Mouse (Mus musculus) MEL (cell line): ENCODE measurements at regions not wholly inside any gene's neighbourhood (a gene's known extent, or its start where the extent isn't known, plus 50 kb on each side); places are given as distances from the start of the nearest gene placed in this dataset.

ENCODE experiments used
- DNase-seq: peaks from one replicate; pipeline ENCODE4 v3.0.0; 2011; ENCODE audit warnings: low read depth, low spot score
- H3K27ac ChIP-seq: 2 replicates; pipeline ENCODE4 v1.5.1; 2012; ENCODE audit warnings: low read depth, mild to moderate bottlenecking, control low read depth, low read length, moderate library complexity; ENCODE audit not compliant: control insufficient read depth
- H3K27me3 ChIP-seq, 2 experiments: fragments of 150-350 bp in 1 of 2; sonication (generic) in 1 of 2; 2 replicates each; pipeline ENCODE4 v1.6.1; 2012; ENCODE audit warnings: low read length in 2 of 2, mild to moderate bottlenecking in 2 of 2, improper control_type of control experiment in 1 of 2, moderate library complexity in 1 of 2; ENCODE audit not compliant: insufficient read depth in 2 of 2, control insufficient read depth in 1 of 2
- H3K36me3 ChIP-seq, 2 experiments: 2 replicates each; pipeline ENCODE4 v1.6.1; 2012 to 2014; ENCODE audit warnings: low read length in 2 of 2, improper control_type of control experiment in 1 of 2, inconsistent platforms in 1 of 2, mild to moderate bottlenecking in 1 of 2; ENCODE audit not compliant: insufficient read depth in 2 of 2, control insufficient read depth in 1 of 2
- H3K4me1 ChIP-seq, 2 experiments: fragments of 150-350 bp in 1 of 2; sonication (generic) in 1 of 2; 2 replicates each; pipeline ENCODE4 v1.6.1; 2012; ENCODE audit warnings: low read length in 2 of 2, improper control_type of control experiment in 1 of 2, mild to moderate bottlenecking in 1 of 2; ENCODE audit not compliant: insufficient read depth in 2 of 2, control insufficient read depth in 1 of 2
- H3K4me3 ChIP-seq, 2 experiments: fragments of 150-350 bp in 1 of 2; sonication (generic) in 1 of 2; 2 replicates each; pipeline ENCODE4 v1.5.1; 2012; ENCODE audit warnings: low read depth in 2 of 2, low read length in 2 of 2, mild to moderate bottlenecking in 2 of 2, moderate library complexity in 2 of 2, control low read depth in 1 of 2, improper control_type of control experiment in 1 of 2; ENCODE audit not compliant: control insufficient read depth in 1 of 2, insufficient read depth in 1 of 2
- H3K79me2 ChIP-seq: 2 replicates; pipeline ENCODE4 v1.6.1; 2012; ENCODE audit warnings: mild to moderate bottlenecking, low read length, moderate library complexity; ENCODE audit not compliant: control insufficient read depth, poor library complexity, insufficient read depth
- H3K9ac ChIP-seq: 2 replicates; pipeline ENCODE4 v1.6.1; 2012; ENCODE audit warnings: low read depth, mild to moderate bottlenecking, control low read depth, low read length, moderate library complexity; ENCODE audit not compliant: control insufficient read depth, poor library complexity, severe bottlenecking
- H3K9me3 ChIP-seq: fragments of 150-350 bp; sonication (generic); replicated peaks from 2 replicates; pipeline ENCODE4 v1.6.1; 2012; ENCODE audit warnings: mild to moderate bottlenecking, low read length, improper control_type of control experiment, moderate library complexity; ENCODE audit not compliant: insufficient read depth
- CHD1 ChIP-seq: IDR thresholded peaks from 2 replicates; pipeline ENCODE4 v1.6.1; 2012; ENCODE audit warnings: low read depth, mild to moderate bottlenecking, inconsistent platforms, low read length, improper control_type of control experiment
- CHD2 ChIP-seq: IDR thresholded peaks from 2 replicates; pipeline ENCODE4 v1.6.1; 2011; ENCODE audit warnings: low read length, improper control_type of control experiment
- E2F4 ChIP-seq: IDR thresholded peaks from 2 replicates; pipeline ENCODE4 v1.6.1; 2011; ENCODE audit warnings: low read depth, low read length, improper control_type of control experiment, borderline replicate concordance
- EP300 ChIP-seq, 2 experiments: IDR thresholded peaks; 2 replicates each; pipeline ENCODE4 v1.6.1; 2011; ENCODE audit warnings: improper control_type of control experiment in 2 of 2, low read length in 2 of 2, low read depth in 1 of 2, mild to moderate bottlenecking in 1 of 2
- ETS1 ChIP-seq: IDR thresholded peaks from 2 replicates; pipeline ENCODE4 v1.6.1; 2012; ENCODE audit warnings: low read depth, mild to moderate bottlenecking, inconsistent platforms, low read length, improper control_type of control experiment, moderate library complexity
- GATA1 ChIP-seq: IDR thresholded peaks from 2 replicates; pipeline ENCODE4 v1.6.1; 2011; ENCODE audit warnings: low read depth, low read length, improper control_type of control experiment
- HCFC1 ChIP-seq: IDR thresholded peaks from 2 replicates; pipeline ENCODE4 v1.6.1; 2012; ENCODE audit warnings: low read depth, mild to moderate bottlenecking, inconsistent platforms, low read length, improper control_type of control experiment, moderate library complexity
- JUND ChIP-seq: IDR thresholded peaks from 2 replicates; pipeline ENCODE4 v1.6.1; 2011; ENCODE audit warnings: low read depth, mild to moderate bottlenecking, improper control_type of control experiment, low read length
- KAT2A ChIP-seq: conservative IDR thresholded peaks from 2 replicates; pipeline ENCODE4 v1.6.1; 2012; ENCODE audit warnings: low read depth, low read length, improper control_type of control experiment, inconsistent platforms
- MAFK ChIP-seq: IDR thresholded peaks from 2 replicates; pipeline ENCODE4 v1.6.1; 2011; ENCODE audit warnings: low read depth, mild to moderate bottlenecking, low read length, improper control_type of control experiment, borderline replicate concordance
- MAX ChIP-seq: IDR thresholded peaks from 2 replicates; pipeline ENCODE4 v1.6.1; 2011; ENCODE audit warnings: low read length, improper control_type of control experiment
- MYB ChIP-seq: IDR thresholded peaks from 2 replicates; pipeline ENCODE4 v1.6.1; 2011; ENCODE audit warnings: mild to moderate bottlenecking, low read depth, low read length, improper control_type of control experiment
- MYC ChIP-seq: IDR thresholded peaks from 2 replicates; pipeline ENCODE4 v1.6.1; 2011; ENCODE audit warnings: low read depth, mild to moderate bottlenecking, low read length, improper control_type of control experiment, moderate library complexity
- NELFE ChIP-seq: IDR thresholded peaks from 2 replicates; pipeline ENCODE4 v1.6.1; 2011; ENCODE audit warnings: low read depth, low read length, improper control_type of control experiment
- NRF1 ChIP-seq: IDR thresholded peaks from 2 replicates; pipeline ENCODE4 v1.6.1; 2014; ENCODE audit warnings: low read depth, mild to moderate bottlenecking, inconsistent platforms, low read length, improper control_type of control experiment, moderate library complexity; ENCODE audit not compliant: poor library complexity, insufficient read depth, severe bottlenecking
- POLR2A ChIP-seq, 2 experiments: IDR thresholded peaks; 2 replicates each; pipeline ENCODE4 v1.6.1; 2011 to 2012; ENCODE audit warnings: low read length in 2 of 2, mild to moderate bottlenecking in 2 of 2, control low read depth in 1 of 2, improper control_type of control experiment in 1 of 2, low read depth in 1 of 2, moderate library complexity in 1 of 2; ENCODE audit not compliant: control insufficient read depth in 1 of 2, insufficient read depth in 1 of 2, poor library complexity in 1 of 2
- RAD21 ChIP-seq: IDR thresholded peaks from 2 replicates; pipeline ENCODE4 v1.6.1; 2011; ENCODE audit warnings: mild to moderate bottlenecking, low read depth, low read length, improper control_type of control experiment
- RCOR1 ChIP-seq: IDR thresholded peaks from 2 replicates; pipeline ENCODE4 v1.6.1; 2012; ENCODE audit warnings: low read depth, mild to moderate bottlenecking, inconsistent platforms, low read length, improper control_type of control experiment
- SIN3A ChIP-seq: IDR thresholded peaks from 2 replicates; pipeline ENCODE4 v1.6.1; 2012; ENCODE audit warnings: low read length, improper control_type of control experiment, inconsistent platforms
- SMC3 ChIP-seq: IDR thresholded peaks from 2 replicates; pipeline ENCODE4 v1.6.1; 2011; ENCODE audit warnings: low read depth, low read length, improper control_type of control experiment
- TAL1 ChIP-seq: IDR thresholded peaks from 2 replicates; pipeline ENCODE4 v1.6.1; 2012; ENCODE audit warnings: mild to moderate bottlenecking, inconsistent platforms, low read length, moderate library complexity, mixed read lengths
- ZMIZ1 ChIP-seq: IDR thresholded peaks from 2 replicates; pipeline ENCODE4 v1.6.1; 2012; ENCODE audit warnings: low read depth, mild to moderate bottlenecking, inconsistent platforms, low read length, improper control_type of control experiment, moderate library complexity
- ZNF384 ChIP-seq: IDR thresholded peaks from 2 replicates; pipeline ENCODE4 v1.6.1; 2012; ENCODE audit warnings: low read depth, mild to moderate bottlenecking, inconsistent platforms, low read length, improper control_type of control experiment

- no peaks in the 10 kb centered on the region for H3K27me3 ChIP-seq
- no peaks in the 10 kb centered on the region for H3K79me2 ChIP-seq
- no peaks in the 10 kb centered on the region for H3K9me3 ChIP-seq
- H3K9ac ChIP-seq = no peak overlapping the region
- H3K27ac ChIP-seq = no peak overlapping the region
- H3K4me1 ChIP-seq = no peaks in the 10 kb centered on the region
- DNase-seq = no peak
- no peak overlapping the region for H3K4me3 ChIP-seq
- TF ChIP-seq ZNF384 (no peak), NELFE (no peak), POLR2A (IDR thresholded peaks at IDR 0.05; ENCODE audit: control insufficient read depth in 1 of 2, insufficient read depth in 1 of 2, low read depth in 1 of 2, low read length in 2 of 2, poor library complexity in 1 of 2) (no peak), SIN3A (no peak), HCFC1 (no peak), ETS1 (no peak), CHD2 (no peak), CHD1 (no peak), GATA1 (no peak), JUND (no peak), E2F4 (no peak), RAD21 (no peak), MYB (no peak)
- H3K36me3 ChIP-seq = no peaks in the 10 kb centered on the region
Observed at GRCm38 (mm10) chrX:18048621-18049020, 97.0 kb upstream of the Dusp21 start.

- peak; percentile 31 for DNase-seq
- no peaks in the 10 kb centered on the region for H3K36me3 ChIP-seq
- H3K27ac ChIP-seq = no peak overlapping the region
- no peaks in the 10 kb centered on the region for H3K4me1 ChIP-seq
- TF ChIP-seq KAT2A = no peak
- no peaks in the 10 kb centered on the region for H3K27me3 ChIP-seq
- no peak overlapping the region for H3K9ac ChIP-seq
- no peaks in the 10 kb centered on the region for H3K79me2 ChIP-seq
- H3K9me3 ChIP-seq = no peaks in the 10 kb centered on the region
- H3K4me3 ChIP-seq = no peak overlapping the region
Observed at GRCm38 (mm10) chrX:18081449-18081848, 64.2 kb upstream of the Dusp21 start.

GRCm38 (mm10) chrX:18093274-18093673 lies 52.4 kb upstream of the Dusp21 start:
- H3K36me3 ChIP-seq = no peaks in the 10 kb centered on the region
- H3K4me1 ChIP-seq = no peaks in the 10 kb centered on the region
- H3K27me3 ChIP-seq = no peaks in the 10 kb centered on the region
- H3K4me3 ChIP-seq = no peak overlapping the region
- H3K79me2 ChIP-seq = no peaks in the 10 kb centered on the region
- TF ChIP-seq ZNF384 (no peak), ZMIZ1 (no peak), MAFK (no peak), NRF1 (no peak), MAX (no peak), CHD2 (no peak), RCOR1 (no peak), SMC3 (no peak), TAL1 (no peak), POLR2A (IDR thresholded peaks at IDR 0.05; ENCODE audit: control insufficient read depth in 1 of 2, insufficient read depth in 1 of 2, low read depth in 1 of 2, low read length in 2 of 2, poor library complexity in 1 of 2) (no peak), GATA1 (no peak), MYC (no peak), SIN3A (no peak), KAT2A (no peak), JUND (no peak), EP300 (IDR thresholded peaks at IDR 0.05; ENCODE audit: low read depth in 1 of 2, low read length in 2 of 2) (no peak), HCFC1 (no peak)
- H3K27ac ChIP-seq = no peak overlapping the region
- no peaks in the 10 kb centered on the region for H3K9me3 ChIP-seq
- no peak overlapping the region for H3K9ac ChIP-seq
- DNase-seq = no peak
